Mouse (Mus musculus) liver, adult 2 months (tissue): ENCODE measurements at regions not wholly inside any gene's neighbourhood (a gene's known extent, or its start where the extent isn't known, plus 50 kb on each side); places are given as distances from the start of the nearest gene placed in this dataset.

Experiments used
- CTCF ChIP-seq: fragments of 200-500 bp; IDR thresholded peaks from 2 replicates; pipeline ENCODE4 v1.5.1; 2011; ENCODE audit warnings: low read depth, low read length, control low read depth
- POLR2A ChIP-seq: fragments of 200-500 bp; IDR thresholded peaks from 2 replicates; pipeline ENCODE4 v1.6.1; 2011; ENCODE audit warnings: low read length, control low read depth; ENCODE audit not compliant: insufficient read depth; ENCODE audit errors: extremely low read depth

GRCm38 (mm10) chr10:105957468-105957867 is 116.3 kb upstream of the Mettl25 start:
- TF ChIP-seq CTCF (no peak), POLR2A (no peak)
